Mouse (Mus musculus) G1E (cell line): Measurements from ENCODE around the gene Vps37b. TPM values are rescaled to one million over a fixed set of nuclear protein-coding genes. Genes with fewer than 3 reads are reported as not detected.

Source experiments
- ATAC-seq: 2 replicates; pipeline ENCODE4 v1.8.0; 2016; ENCODE audit warnings: mild to moderate bottlenecking; ENCODE audit not compliant: insufficient number of reproducible peaks, poor library complexity, low FRiP score, severe bottlenecking; ENCODE audit errors: extremely low read depth
- DNase-seq: peaks from one replicate; pipeline ENCODE4 v3.0.0; 2012; ENCODE audit warnings: low spot score
- H3K27me3 ChIP-seq: 2 replicates; pipeline ENCODE4 v1.6.1; 2012; ENCODE audit warnings: mild to moderate bottlenecking, low read length, inconsistent platforms; ENCODE audit not compliant: insufficient read depth
- H3K36me3 ChIP-seq: replicated peaks from 2 replicates; pipeline ENCODE3; 2012; ENCODE audit warnings: mild to moderate bottlenecking, inconsistent platforms
- H3K4me1 ChIP-seq: 2 replicates; pipeline ENCODE4 v1.6.1; 2012; ENCODE audit warnings: low read depth, low read length, inconsistent platforms, mixed read lengths; ENCODE audit not compliant: insufficient read depth
- H3K4me3 ChIP-seq: 2 replicates; pipeline ENCODE4 v1.5.1; 2012; ENCODE audit warnings: low read depth, mild to moderate bottlenecking, inconsistent platforms, low read length, moderate library complexity, mixed read lengths
- H3K9me3 ChIP-seq: replicated peaks from 2 replicates; pipeline ENCODE4 v1.6.1; 2012; ENCODE audit warnings: inconsistent platforms
- CTCF ChIP-seq: IDR thresholded peaks from 2 replicates; pipeline ENCODE4 v1.5.1; 2012; ENCODE audit warnings: low read depth, low read length, inconsistent platforms, mixed read lengths
- GATA1 ChIP-seq: IDR thresholded peaks from 2 replicates; pipeline ENCODE4 v1.6.1; 2012; ENCODE audit warnings: borderline replicate concordance, low read length, inconsistent platforms, mixed read lengths
- GATA2 ChIP-seq: IDR thresholded peaks from 2 replicates; pipeline ENCODE4 v1.6.1; 2012; ENCODE audit warnings: low read depth, low read length, inconsistent platforms, borderline replicate concordance
- POLR2AphosphoS5 ChIP-seq: IDR thresholded peaks from 2 replicates; pipeline ENCODE4 v1.6.1; 2012; ENCODE audit warnings: low read depth, low read length, inconsistent platforms; ENCODE audit not compliant: insufficient replicate concordance
- TAL1 ChIP-seq: conservative IDR thresholded peaks from 2 replicates; pipeline ENCODE4 v1.6.1; 2012; ENCODE audit warnings: low read depth, low read length, inconsistent platforms, mixed read lengths
- polyA plus RNA-seq: library from polyadenylated mRNA; stranded (reverse); fragments of >175 nt; gene quantifications from 2 replicates; pipeline ENCODE4 v1.2.3, GENCODE M21; 2012
- total RNA-seq, 2 experiments: library from RNA; stranded (forward) in 1 of 2; stranded (reverse) in 1 of 2; fragments of 200-1000 nt in 1 of 2; fragments of >200 nt in 1 of 2; fragmentation: Nextera tagmentation in 1 of 2; gene quantifications; 2 replicates each; pipeline ENCODE4 v1.2.3; 2014 to 2017

The Vps37b gene
- total RNA-seq (2014; fragmentation: Nextera tagmentation) (55.7 and 64.1 TPM in 2 replicates), total RNA-seq (2017) (26.2 and 27.5 TPM in 2 replicates), polyA plus RNA-seq (135 and 192 TPM in 2 replicates)

GRCm38 (mm10) chr5:124032001-124032508 is at the start of gene Vps37b:
Gene Vps37b (minus strand): TSS chr5:124032270.
- DNase-seq (peak; percentile 78), ATAC-seq (peak; percentile 29; the same call in 1 of the 2 replicates)
- no peaks in the 10 kb centered on the region for H3K9me3 ChIP-seq
- TF ChIP-seq CTCF (no peak), POLR2AphosphoS5 (no peak), GATA2 (no peak), TAL1 (no peak), GATA1 (no peak)
- H3K4me1 ChIP-seq: peaks cover 74% of the 10 kb centered on the region
- no peaks in the 10 kb centered on the region for H3K27me3 ChIP-seq
- peak within 1 kb of the TSS; percentile 93 for H3K4me3 ChIP-seq
- H3K36me3 ChIP-seq: peaks cover 33% of the 10 kb centered on the region

GRCm38 (mm10) chr5:124079880-124080279 is 47.8 kb upstream of the Vps37b start:
- H3K9me3 ChIP-seq: no peaks in the 10 kb centered on the region
- ATAC-seq (no peak), DNase-seq (no peak)
- H3K4me1 ChIP-seq: peaks cover 61% of the 10 kb centered on the region
- H3K27me3 ChIP-seq: peaks cover 33% of the 10 kb centered on the region; the same call in 1 of the 2 replicates
- no peak overlapping the region; the same call in 1 of the 2 replicates for H3K4me3 ChIP-seq
- H3K36me3 ChIP-seq: no peaks in the 10 kb centered on the region
- TF ChIP-seq GATA1 (no peak), GATA2 (no peak), POLR2AphosphoS5 (no peak), CTCF (no peak), TAL1 (no peak)

GRCm38 (mm10) chr5:124078794-124079416 is 46.8 kb upstream of the Vps37b start:
- DNase-seq (no peak), ATAC-seq (no peak)

DNA sequence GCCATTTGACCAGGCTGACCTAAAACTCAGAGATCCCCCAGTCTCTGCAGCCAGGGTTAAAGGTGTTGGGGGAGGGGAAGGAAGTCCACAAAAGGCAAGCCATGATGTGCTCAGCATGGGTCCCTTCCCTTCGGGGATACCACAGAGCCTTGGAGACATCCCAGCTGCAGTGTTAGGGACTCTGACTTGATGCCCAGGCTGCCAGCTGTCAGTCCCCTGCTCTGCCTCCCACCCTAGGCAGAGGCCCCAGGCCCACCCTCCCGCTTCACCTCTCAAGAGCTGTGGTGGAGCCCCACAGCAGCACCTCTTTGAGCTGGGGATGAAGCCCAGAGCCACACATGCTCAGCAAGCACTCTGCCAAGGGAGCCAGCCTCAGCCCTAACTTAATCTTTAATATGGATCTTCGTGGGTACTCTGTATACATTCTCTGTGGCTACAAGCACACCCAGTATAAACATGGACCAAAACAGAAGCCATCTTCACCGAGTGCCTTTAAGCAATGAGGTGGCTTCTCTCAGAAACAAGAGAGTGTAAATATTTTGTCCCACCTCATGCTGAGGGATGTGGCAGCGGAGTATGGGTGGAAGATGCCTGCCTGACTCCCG is 45.9 kb upstream of the Vps37b start:
- no peak for ATAC-seq
- no peak overlapping the region for H3K4me3 ChIP-seq
- peaks cover 68% of the 10 kb centered on the region for H3K4me1 ChIP-seq
- H3K36me3 ChIP-seq: no peaks in the 10 kb centered on the region
- H3K9me3 ChIP-seq: no peaks in the 10 kb centered on the region
- peaks cover 29% of the 10 kb centered on the region; the same call in 1 of the 2 replicates for H3K27me3 ChIP-seq
- TF ChIP-seq GATA1 (no peak), CTCF (no peak), POLR2AphosphoS5 (no peak), TAL1 (no peak), GATA2 (no peak)
- no peak for DNase-seq

More at GRCm38 (mm10) chr5:124078794-124079416, 46.8 kb upstream of the Vps37b start:
- Histone ChIP-seq H3K4me3 (no peak overlapping the region), H3K27me3 (peaks cover 33% of the 10 kb centered on the region; the same call in 1 of the 2 replicates), H3K36me3 (no peaks in the 10 kb centered on the region), H3K4me1 (peaks cover 61% of the 10 kb centered on the region), H3K9me3 (no peaks in the 10 kb centered on the region)
- no peak for TF ChIP-seq GATA1
- no peak for TF ChIP-seq CTCF
- no peak for TF ChIP-seq TAL1
- no peak for TF ChIP-seq GATA2
- TF ChIP-seq POLR2AphosphoS5: no peak

DNA sequence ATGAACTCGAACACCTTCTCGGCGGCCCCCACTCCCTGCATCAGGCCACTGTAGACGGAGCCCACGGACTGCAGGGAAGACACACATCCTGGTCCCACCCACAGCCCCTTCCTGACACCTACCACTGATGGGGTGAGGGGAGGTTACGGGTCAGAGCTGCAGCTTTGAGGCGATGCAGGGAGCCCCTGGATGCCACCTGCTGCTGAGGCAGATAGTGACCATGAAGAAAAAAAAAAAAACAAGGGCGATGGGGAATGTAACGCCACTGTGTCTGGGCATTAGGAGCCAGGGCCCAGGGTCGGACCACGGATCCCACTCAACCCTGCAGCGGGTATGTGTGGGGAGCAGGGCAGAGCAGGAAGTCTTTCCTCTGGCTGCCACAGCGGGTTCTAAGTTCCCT is 45.2 kb upstream of the Vps37b start:
- no peak overlapping the region for H3K4me3 ChIP-seq
- DNase-seq (no peak), ATAC-seq (no peak)
- peaks cover 65% of the 10 kb centered on the region for H3K4me1 ChIP-seq
- peaks cover 24% of the 10 kb centered on the region; the same call in 1 of the 2 replicates for H3K27me3 ChIP-seq
- H3K36me3 ChIP-seq: no peaks in the 10 kb centered on the region
- no peaks in the 10 kb centered on the region for H3K9me3 ChIP-seq
- no peak for TF ChIP-seq TAL1
- no peak for TF ChIP-seq GATA1
- no peak for TF ChIP-seq POLR2AphosphoS5
- no peak for TF ChIP-seq GATA2
- TF ChIP-seq CTCF: no peak

DNA sequence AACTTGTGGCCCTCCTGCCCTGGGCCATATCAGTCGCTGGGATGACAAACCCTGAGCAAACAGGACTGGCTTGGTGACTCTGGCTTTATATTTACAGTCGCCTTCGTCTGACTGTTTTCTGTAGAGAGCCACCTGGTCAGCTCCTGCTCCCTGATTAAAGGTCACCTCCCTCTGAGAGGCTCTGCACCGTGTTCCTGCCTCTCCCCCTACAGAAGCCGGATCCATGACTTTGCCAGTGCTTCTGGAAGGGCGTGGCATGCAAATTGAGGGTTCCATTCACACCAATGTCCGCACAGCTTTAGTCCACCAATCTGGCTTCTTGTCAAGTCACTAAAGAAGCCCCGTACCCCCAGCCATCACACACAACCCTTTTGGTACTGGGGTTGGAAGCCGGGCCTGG is 44.5 kb upstream of the Vps37b start:
- no peaks in the 10 kb centered on the region for H3K36me3 ChIP-seq
- TF ChIP-seq TAL1: no peak
- no peak for TF ChIP-seq POLR2AphosphoS5
- no peak for TF ChIP-seq GATA2
- no peak for TF ChIP-seq CTCF
- TF ChIP-seq GATA1: no peak
- H3K4me1 ChIP-seq: peaks cover 65% of the 10 kb centered on the region
- H3K9me3 ChIP-seq: no peaks in the 10 kb centered on the region
- H3K4me3 ChIP-seq: no peak overlapping the region
- DNase-seq (no peak), ATAC-seq (no peak)
- peaks cover 25% of the 10 kb centered on the region; the same call in 1 of the 2 replicates for H3K27me3 ChIP-seq
